Mouse (Mus musculus) urinary bladder, postnatal 36 days (tissue): Measurements from ENCODE around the gene Rxrg.

Experiments used
- DNase-seq, 2 experiments: peaks; one replicate each; pipeline ENCODE4 v3.0.0; 2022; ENCODE audit warnings: low spot score in 2 of 2, mixed read lengths in 1 of 2

The Rxrg gene

GRCm38 (mm10) chr1:167598255-167599081, at the start of gene Rxrg:
TSS of gene Rxrg (plus strand) at chr1:167598384.
- peak in 1 of 2 experiments; percentile 11 for DNase-seq

- DNase-seq: no peak
Measured at GRCm38 (mm10) chr1:167549324-167549723, 48.9 kb upstream of the Rxrg start.

- no peak for DNase-seq
Measured at GRCm38 (mm10) chr1:167551601-167552000, 46.6 kb upstream of the Rxrg start.

- no peak for DNase-seq
Measured at GRCm38 (mm10) chr1:167553959-167554526, 44.1 kb upstream of the Rxrg start.

- no peak for DNase-seq
Measured at GRCm38 (mm10) chr1:167566571-167566970, 31.6 kb upstream of the Rxrg start.

GRCm38 (mm10) chr1:167579131-167579530, 19.1 kb upstream of the Rxrg start:
- DNase-seq: no peak

GRCm38 (mm10) chr1:167583195-167583594, 15.0 kb upstream of the Rxrg start:
- DNase-seq: no peak

GRCm38 (mm10) chr1:167583888-167584287, 14.3 kb upstream of the Rxrg start:
- DNase-seq: no peak

- no peak for DNase-seq
Measured at GRCm38 (mm10) chr1:167588747-167589558, 9.2 kb upstream of the Rxrg start.

- no peak for DNase-seq
Measured at GRCm38 (mm10) chr1:167592175-167592574, 6.0 kb upstream of the Rxrg start.

- DNase-seq: no peak
Measured at GRCm38 (mm10) chr1:167599211-167599735, 1.1 kb downstream of the Rxrg start.

- no peak for DNase-seq
Measured at GRCm38 (mm10) chr1:167608201-167608741, 10.1 kb downstream of the Rxrg start.

GRCm38 (mm10) chr1:167617131-167617530, 18.9 kb downstream of the Rxrg start:
- DNase-seq: no peak

- DNase-seq: peak in 1 of 2 experiments; percentile 51
Measured at GRCm38 (mm10) chr1:167617995-167618489, 19.9 kb downstream of the Rxrg start.

GRCm38 (mm10) chr1:167620206-167620795, 22.1 kb downstream of the Rxrg start:
- DNase-seq: no peak

GRCm38 (mm10) chr1:167625098-167625497, 26.9 kb downstream of the Rxrg start:
- no peak for DNase-seq

- DNase-seq: no peak
Measured at GRCm38 (mm10) chr1:167631765-167632164, 33.6 kb downstream of the Rxrg start.

- DNase-seq: no peak
Measured at GRCm38 (mm10) chr1:167635702-167636101, 37.5 kb downstream of the Rxrg start.

GRCm38 (mm10) chr1:167636948-167637347, 38.8 kb downstream of the Rxrg start:
- DNase-seq: peak; percentile 49 to 52

- no peak for DNase-seq
Measured at GRCm38 (mm10) chr1:167638053-167638452, 39.9 kb downstream of the Rxrg start.

GRCm38 (mm10) chr1:167638901-167639300, 40.7 kb downstream of the Rxrg start:
- DNase-seq: no peak
